Mouse (Mus musculus) E14TG2a.4 (cell line): Measurements from ENCODE around the gene Net1.
"Not testable (repeated sequence)": the region's sequence is repeated elsewhere in the genome, so short reads cannot be mapped to it uniquely, and the experiment has no call there.

Experiments used
- H3K27me3 ChIP-seq: 2 replicates; pipeline ENCODE4 v1.6.1; 2014; ENCODE audit warnings: low read length, control low read depth; ENCODE audit not compliant: insufficient read depth
- H3K36me3 ChIP-seq: 2 replicates; pipeline ENCODE4 v1.6.1; 2014; ENCODE audit warnings: low read length, control low read depth; ENCODE audit not compliant: insufficient read depth
- H3K4me1 ChIP-seq: replicated peaks from 2 replicates; pipeline ENCODE4 v1.6.1; 2014; ENCODE audit warnings: low read depth, low read length, control low read depth
- H3K4me3 ChIP-seq: replicated peaks from 2 replicates; pipeline ENCODE4 v1.5.1; 2014; ENCODE audit warnings: mild to moderate bottlenecking, low read length
- H3K9me3 ChIP-seq: 2 replicates; pipeline ENCODE4 v1.6.1; 2014; ENCODE audit warnings: low read length, control low read depth
- CTCF ChIP-seq: conservative IDR thresholded peaks from 2 replicates; pipeline ENCODE4 v1.5.1; 2014; ENCODE audit warnings: low read length
- NANOG ChIP-seq: IDR thresholded peaks from 2 replicates; pipeline ENCODE4 v1.6.1; 2014; ENCODE audit warnings: borderline replicate concordance, low read length, mixed read lengths
- POU5F1 ChIP-seq: IDR thresholded peaks from 2 replicates; pipeline ENCODE4 v1.6.1; 2014; ENCODE audit warnings: low read length, borderline replicate concordance

The Net1 gene

GRCm38 (mm10) chr13:3924483-3924882 lies 6.5 kb upstream of the Net1 start:
- TF ChIP-seq NANOG (no peak), CTCF (no peak), POU5F1 (no peak)
- no peaks in the 10 kb centered on the region for H3K9me3 ChIP-seq
- H3K27me3 ChIP-seq = peaks cover 2% of the 10 kb centered on the region; the same call in 1 of the 2 replicates
- no peak overlapping the region for H3K4me3 ChIP-seq
- no peaks in the 10 kb centered on the region for H3K4me1 ChIP-seq
- H3K36me3 ChIP-seq = no peaks in the 10 kb centered on the region

DNA sequence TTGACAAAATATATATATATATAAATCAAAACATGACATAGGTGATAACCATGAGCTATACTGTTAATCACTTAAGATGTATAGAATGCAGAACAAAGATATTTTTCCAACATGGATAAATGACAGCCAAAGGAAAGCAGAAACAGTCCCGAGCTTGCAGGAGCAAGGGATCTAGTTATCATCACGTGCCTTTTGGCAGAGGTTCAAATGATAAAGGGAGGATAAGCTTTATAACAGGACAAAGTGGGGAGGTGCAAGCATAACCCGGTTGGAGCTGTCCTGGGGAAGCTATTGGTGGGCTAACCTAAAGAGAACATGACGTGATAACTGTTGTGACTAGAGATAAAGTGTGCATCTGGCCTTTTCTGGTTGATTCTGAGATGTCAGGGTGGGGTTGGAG lies 4.5 kb downstream of the Net1 start:
- H3K9me3 ChIP-seq = 0 out of 2 replicates have a peak, but pooled peaks cover 4% of the 10 kb centered on the region
- H3K4me1 ChIP-seq = peaks cover 28% of the 10 kb centered on the region
- H3K4me3 ChIP-seq = no peak overlapping the region
- H3K36me3 ChIP-seq = peaks cover 26% of the 10 kb centered on the region
- TF ChIP-seq POU5F1 (no peak), CTCF (no peak), NANOG (no peak)
- H3K27me3 ChIP-seq = no peaks in the 10 kb centered on the region

DNA sequence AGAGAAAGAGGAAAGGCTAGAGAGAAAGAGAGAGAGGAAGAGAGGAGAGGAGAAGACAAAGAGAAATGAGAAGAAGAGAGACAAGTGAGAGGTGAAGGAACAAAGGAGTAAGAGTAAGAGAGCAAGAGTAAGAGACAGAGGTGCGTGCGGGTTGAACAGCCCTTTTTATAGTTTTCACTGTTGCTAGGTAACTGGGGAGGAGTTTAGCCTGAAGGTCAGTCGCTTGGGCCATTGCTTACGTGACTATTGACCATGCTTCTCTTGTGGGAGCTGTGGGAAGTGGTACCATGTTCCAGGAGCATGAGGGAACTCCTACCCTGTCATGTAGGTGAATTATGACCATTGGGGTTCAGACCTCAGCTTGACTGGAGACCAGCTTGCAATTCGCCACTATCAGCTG lies 7.7 kb downstream of the Net1 start:
- no peaks in the 10 kb centered on the region for H3K27me3 ChIP-seq
- TF ChIP-seq CTCF = no peak
- no peak for TF ChIP-seq POU5F1
- TF ChIP-seq NANOG = no peak

GRCm38 (mm10) chr13:3908262-3908661 lies 9.8 kb downstream of the Net1 start:
- no peak for TF ChIP-seq CTCF
- no peak for TF ChIP-seq NANOG
- no peak for TF ChIP-seq POU5F1
- Histone ChIP-seq H3K4me1 (peaks cover 15% of the 10 kb centered on the region), H3K9me3 (no peaks in the 10 kb centered on the region), H3K27me3 (no peaks in the 10 kb centered on the region), H3K36me3 (peaks cover 45% of the 10 kb centered on the region), H3K4me3 (no peak overlapping the region)

More for the DNA sequence above, 7.7 kb downstream of the Net1 start:
- no peaks in the 10 kb centered on the region for H3K9me3 ChIP-seq
- peaks cover 43% of the 10 kb centered on the region for H3K36me3 ChIP-seq
- peak overlapping the region; percentile 54 for H3K4me3 ChIP-seq
- H3K4me1 ChIP-seq = peaks cover 15% of the 10 kb centered on the region

GRCm38 (mm10) chr13:3907151-3907696 lies 10.8 kb downstream of the Net1 start:
- Histone ChIP-seq H3K36me3 (peaks cover 48% of the 10 kb centered on the region), H3K4me3 (no peak overlapping the region), H3K27me3 (no peaks in the 10 kb centered on the region), H3K9me3 (no peaks in the 10 kb centered on the region), H3K4me1 (peaks cover 15% of the 10 kb centered on the region)
- TF ChIP-seq CTCF = no peak
- no peak for TF ChIP-seq POU5F1
- TF ChIP-seq NANOG = no peak

DNA sequence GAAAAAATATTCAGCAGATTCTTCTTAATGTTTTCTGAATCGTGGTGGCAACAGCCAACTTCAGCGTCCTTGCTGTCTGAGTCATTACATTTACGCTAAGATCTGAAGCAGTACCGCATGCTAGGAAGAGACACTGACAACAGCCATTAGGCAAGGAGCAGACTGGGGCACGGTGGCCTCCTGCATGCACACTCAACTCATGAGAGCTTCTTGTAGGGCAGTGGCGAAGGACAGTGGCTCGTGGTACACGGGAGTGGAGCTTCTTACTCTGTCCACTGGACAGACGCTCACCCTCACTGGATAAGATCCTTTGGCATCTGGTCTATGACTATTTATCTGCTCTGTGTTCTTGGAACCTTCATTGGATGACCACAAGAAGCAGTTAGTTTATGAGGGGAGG lies 18.7 kb downstream of the Net1 start:
- Histone ChIP-seq H3K36me3 (peaks cover 71% of the 10 kb centered on the region), H3K4me3 (no peak overlapping the region), H3K27me3 (no peaks in the 10 kb centered on the region), H3K4me1 (peaks cover 9% of the 10 kb centered on the region), H3K9me3 (peaks cover 10% of the 10 kb centered on the region)
- TF ChIP-seq POU5F1 = no peak
- TF ChIP-seq NANOG = no peak
- TF ChIP-seq CTCF = no peak

- H3K9me3 ChIP-seq, H3K4me3 ChIP-seq, H3K27me3 ChIP-seq: not testable (repeated sequence)
- peaks cover 64% of the 10 kb centered on the region for H3K36me3 ChIP-seq
- H3K4me1 ChIP-seq = peaks cover 17% of the 10 kb centered on the region
Observed at GRCm38 (mm10) chr13:3898202-3898601, 19.8 kb downstream of the Net1 start.

GRCm38 (mm10) chr13:3896913-3897312 lies 21.1 kb downstream of the Net1 start:
- Histone ChIP-seq H3K4me3 (no peak overlapping the region), H3K9me3 (peaks cover 10% of the 10 kb centered on the region), H3K4me1 (peaks cover 26% of the 10 kb centered on the region), H3K27me3 (no peaks in the 10 kb centered on the region), H3K36me3 (peaks cover 56% of the 10 kb centered on the region)
- TF ChIP-seq CTCF (peak; percentile 99), POU5F1 (no peak), NANOG (no peak)

DNA sequence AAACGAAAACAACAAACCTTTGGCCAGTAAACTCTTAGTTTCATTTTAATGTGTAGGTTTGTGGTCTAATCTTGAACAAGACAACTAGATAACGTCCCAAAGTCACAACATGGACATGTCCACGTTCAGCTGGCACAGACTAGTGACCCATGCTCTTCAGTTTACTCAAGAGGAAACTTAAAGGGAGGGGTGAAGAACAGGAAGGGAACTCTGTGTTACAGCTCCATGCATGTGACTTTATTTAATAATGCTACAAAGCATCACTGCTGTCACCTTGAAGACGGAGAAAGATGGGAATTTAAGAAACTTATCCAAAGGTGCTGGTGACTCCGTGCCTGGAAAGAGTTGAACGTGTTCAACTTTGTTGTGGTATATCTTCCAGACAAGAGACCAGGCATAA lies 22.0 kb downstream of the Net1 start:
- no peaks in the 10 kb centered on the region for H3K27me3 ChIP-seq
- H3K4me3 ChIP-seq = no peak overlapping the region
- H3K9me3 ChIP-seq = peaks cover 10% of the 10 kb centered on the region
- H3K36me3 ChIP-seq = peaks cover 56% of the 10 kb centered on the region
- H3K4me1 ChIP-seq = peaks cover 32% of the 10 kb centered on the region
- TF ChIP-seq CTCF (no peak), NANOG (no peak), POU5F1 (no peak)
